Mouse (Mus musculus) CH12.LX (cell line): ENCODE data around the gene Spc24.

Source experiments
- POLR2A ChIP-seq: IDR thresholded peaks from 2 replicates; pipeline ENCODE4 v1.6.1; 2011; ENCODE audit warnings: low read depth, mild to moderate bottlenecking, improper control_type of control experiment, low read length
- TBP ChIP-seq: conservative IDR thresholded peaks from 2 replicates; pipeline ENCODE4 v1.6.1; 2011; ENCODE audit warnings: low read depth, low read length, improper control_type of control experiment

DNA sequence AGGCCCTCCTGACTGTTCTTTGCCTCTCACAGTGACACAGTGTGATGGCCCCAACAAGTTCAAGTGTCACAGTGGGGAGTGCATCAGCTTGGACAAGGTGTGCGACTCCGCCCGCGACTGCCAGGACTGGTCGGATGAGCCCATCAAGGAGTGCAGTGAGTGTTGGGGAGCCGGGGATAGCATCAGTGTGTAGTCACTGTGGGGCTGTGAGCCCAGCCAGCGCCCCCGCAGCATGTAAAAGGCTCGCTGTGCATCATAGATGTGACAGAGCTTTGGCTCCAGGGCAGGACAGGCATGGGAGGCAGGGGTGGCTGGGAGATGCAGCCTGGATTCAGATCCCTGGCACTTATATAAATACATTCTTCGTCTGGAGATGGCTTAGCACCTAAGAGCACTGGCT is 22.9 kb downstream of the Spc24 start:
- TF ChIP-seq POLR2A (no peak), TBP (no peak)
